Mouse (Mus musculus): Measurements from ENCODE around the gene Grik3. TPM values are rescaled to one million over a fixed set of nuclear protein-coding genes. Genes with fewer than 3 reads are reported as not detected.

Grik3 gene
- polyA plus RNA-seq, 1 experiment from 2014 or later: not detected

GRCm38 (mm10) chr4:125571651-125572311, 81.3 kb downstream of the Grik3 start:
- H3K27me3 ChIP-seq: peaks cover 3% of the 10 kb centered on the region
- no peak for TF ChIP-seq CTCF (IDR thresholded peaks at IDR 0.05)

GRCm38 (mm10) chr4:125572312-125572663, 81.8 kb downstream of the Grik3 start:
- no peak for ATAC-seq
- in situ Hi-C loops (cut with MboI; ENCODE audit: low pct_unique_long_range_greater_than_20kb): no loop called here
- peaks cover 3% of the 10 kb centered on the region for H3K27me3 ChIP-seq
- no peak for TF ChIP-seq CTCF (IDR thresholded peaks at IDR 0.05)
- ChIA-PET CTCF (no interaction called here), POLR2A (no interaction called here)
- no peak for DNase-seq (ENCODE audit: low read depth, low spot score)

More at GRCm38 (mm10) chr4:125571651-125572311, 81.3 kb downstream of the Grik3 start:
- in situ Hi-C loops (cut with MboI; ENCODE audit: low pct_unique_long_range_greater_than_20kb): no loop called here
- ATAC-seq (no peak), DNase-seq (ENCODE audit: low read depth, low spot score) (no peak)
- ChIA-PET POLR2A (no interaction called here), CTCF (no interaction called here)

- no peak for DNase-seq (ENCODE audit: low read depth, low spot score)
- POLR2A ChIA-PET: no interaction called here
- ATAC-seq: no peak
- CTCF ChIA-PET: no interaction called here
- in situ Hi-C loops (cut with MboI; ENCODE audit: low pct_unique_long_range_greater_than_20kb): no loop called here
- TF ChIP-seq CTCF (IDR thresholded peaks at IDR 0.05): no peak
- H3K27me3 ChIP-seq: peaks cover 3% of the 10 kb centered on the region
These were observed 82.5 kb downstream of the Grik3 start for GRCm38 (mm10) chr4:125573000-125573399.

GRCm38 (mm10) chr4:125573951-125574675, 83.6 kb downstream of the Grik3 start:
- ATAC-seq: no peak
- DNase-seq (ENCODE audit: low read depth, low spot score): no peak
- POLR2A ChIA-PET: no interaction called here
- CTCF ChIA-PET: no interaction called here
- peaks cover 3% of the 10 kb centered on the region for H3K27me3 ChIP-seq
- TF ChIP-seq CTCF (IDR thresholded peaks at IDR 0.05): no peak
- in situ Hi-C loops (cut with MboI; ENCODE audit: low pct_unique_long_range_greater_than_20kb): no loop called here

- ATAC-seq: no peak
These were observed 89.8 kb downstream of the Grik3 start for GRCm38 (mm10) chr4:125580336-125580735.

GRCm38 (mm10) chr4:125583272-125583671, 92.8 kb downstream of the Grik3 start:
- H3K27me3 ChIP-seq: peaks cover 9% of the 10 kb centered on the region
- no peak for DNase-seq (ENCODE audit: low read depth, low spot score)
- no peak for ATAC-seq
- in situ Hi-C loops (cut with MboI; ENCODE audit: low pct_unique_long_range_greater_than_20kb): no loop called here
- TF ChIP-seq CTCF (IDR thresholded peaks at IDR 0.05): no peak
- ChIA-PET CTCF (no interaction called here), POLR2A (no interaction called here)

More at GRCm38 (mm10) chr4:125580336-125580735, 89.8 kb downstream of the Grik3 start:
- no peak for DNase-seq (ENCODE audit: low read depth, low spot score)
- peaks cover 3% of the 10 kb centered on the region for H3K27me3 ChIP-seq
- POLR2A ChIA-PET: no interaction called here
- no peak for TF ChIP-seq CTCF (IDR thresholded peaks at IDR 0.05)
- CTCF ChIA-PET: no interaction called here
- in situ Hi-C loops (cut with MboI; ENCODE audit: low pct_unique_long_range_greater_than_20kb): no loop called here

- H3K27me3 ChIP-seq: peaks cover 9% of the 10 kb centered on the region
- no peak for TF ChIP-seq CTCF (IDR thresholded peaks at IDR 0.05)
- ATAC-seq: no peak
- ChIA-PET POLR2A (no interaction called here), CTCF (no interaction called here)
- in situ Hi-C loops (cut with MboI; ENCODE audit: low pct_unique_long_range_greater_than_20kb): no loop called here
- no peak for DNase-seq (ENCODE audit: low read depth, low spot score)
These were observed 93.4 kb downstream of the Grik3 start for GRCm38 (mm10) chr4:125583935-125584334.

- ChIA-PET POLR2A (no interaction called here), CTCF (no interaction called here)
- DNase-seq (ENCODE audit: low read depth, low spot score) (no peak), ATAC-seq (no peak)
- peaks cover 9% of the 10 kb centered on the region for H3K27me3 ChIP-seq
- TF ChIP-seq CTCF (IDR thresholded peaks at IDR 0.05): no peak
- in situ Hi-C loops (cut with MboI; ENCODE audit: low pct_unique_long_range_greater_than_20kb): no loop called here
These were observed 94.2 kb downstream of the Grik3 start for GRCm38 (mm10) chr4:125584676-125585075.

GRCm38 (mm10) chr4:125587577-125587976, 97.1 kb downstream of the Grik3 start:
- no peak for DNase-seq (ENCODE audit: low read depth, low spot score)
- H3K27me3 ChIP-seq: peaks cover 9% of the 10 kb centered on the region
- in situ Hi-C loops (cut with MboI; ENCODE audit: low pct_unique_long_range_greater_than_20kb): no loop called here
- POLR2A ChIA-PET: no interaction called here
- no peak for TF ChIP-seq CTCF (IDR thresholded peaks at IDR 0.05)
- CTCF ChIA-PET: no interaction called here
- no peak for ATAC-seq

- TF ChIP-seq CTCF (IDR thresholded peaks at IDR 0.05): no peak
- no peak for DNase-seq (ENCODE audit: low read depth, low spot score)
- H3K27me3 ChIP-seq: peaks cover 20% of the 10 kb centered on the region
- ChIA-PET POLR2A (no interaction called here), CTCF (no interaction called here)
- ATAC-seq: no peak
- in situ Hi-C loops (cut with MboI; ENCODE audit: low pct_unique_long_range_greater_than_20kb): no loop called here
These were observed 99.9 kb downstream of the Grik3 start for GRCm38 (mm10) chr4:125590241-125590919.

GRCm38 (mm10) chr4:125592663-125593062, 102.2 kb downstream of the Grik3 start:
- H3K27me3 ChIP-seq: peaks cover 19% of the 10 kb centered on the region
- ATAC-seq: no peak
- no peak for DNase-seq (ENCODE audit: low read depth, low spot score)
- in situ Hi-C loops (cut with MboI; ENCODE audit: low pct_unique_long_range_greater_than_20kb): no loop called here
- ChIA-PET POLR2A (no interaction called here), CTCF (no interaction called here)
- no peak for TF ChIP-seq CTCF (IDR thresholded peaks at IDR 0.05)

Data from Patski (cell line).